Mouse (Mus musculus) liver, embryonic 15.5 days (tissue): ENCODE data around the gene Phf11c. TPM values are rescaled to one million over a fixed set of nuclear protein-coding genes. Genes with fewer than 3 reads are reported as not detected.

Experiments
- ATAC-seq: fragments of 200-750 bp; cut with Nextera tagmentation; 2 replicates; pipeline ENCODE4 v1.8.0; 2017; ENCODE audit warnings: moderate number of reproducible peaks, mild to moderate bottlenecking, moderate library complexity; ENCODE audit not compliant: insufficient read depth
- H3K27ac ChIP-seq: fragments of 300-500 bp; sonication (generic); replicated peaks from 2 replicates; pipeline ENCODE4 v1.5.1; 2015; ENCODE audit warnings: mild to moderate bottlenecking, inconsistent platforms
- H3K27me3 ChIP-seq: fragments of 300-500 bp; sonication (generic); 2 replicates; pipeline ENCODE4 v1.6.1; 2015; ENCODE audit warnings: mild to moderate bottlenecking, inconsistent platforms
- H3K36me3 ChIP-seq: fragments of 300-500 bp; sonication (generic); replicated peaks from 2 replicates; pipeline ENCODE4 v1.6.1; 2015; ENCODE audit warnings: moderate library complexity, mild to moderate bottlenecking, inconsistent platforms
- H3K4me1 ChIP-seq: fragments of 300-500 bp; sonication (generic); replicated peaks from 2 replicates; pipeline ENCODE4 v1.6.1; 2015; ENCODE audit warnings: inconsistent platforms
- H3K4me2 ChIP-seq: fragments of 300-500 bp; sonication (generic); 2 replicates; pipeline ENCODE4 v1.6.1; 2015; ENCODE audit warnings: moderate library complexity, mild to moderate bottlenecking, inconsistent platforms
- H3K4me3 ChIP-seq: fragments of 300-500 bp; sonication (generic); replicated peaks from 2 replicates; pipeline ENCODE4 v1.5.1; 2015; ENCODE audit warnings: mild to moderate bottlenecking, inconsistent platforms
- H3K9ac ChIP-seq: fragments of 300-500 bp; sonication (generic); 2 replicates; pipeline ENCODE4 v1.6.1; 2015; ENCODE audit warnings: moderate library complexity, mild to moderate bottlenecking, inconsistent platforms
- H3K9me3 ChIP-seq: fragments of 300-500 bp; sonication (generic); replicated peaks from 2 replicates; pipeline ENCODE4 v1.6.1; 2016; ENCODE audit warnings: inconsistent platforms
- WGBS: fragments of 180-500 bp; shearing (Covaris S2); methylation state at CpG from one replicate; pipeline ENCODE4 v1.1.7; 2015; ENCODE audit warnings: mixed read lengths; ENCODE audit not compliant: insufficient replicate concordance; 5-methylcytosine and 5-hydroxymethylcytosine counted together
- polyA plus RNA-seq: library from polyadenylated mRNA; unstranded; fragments of >200 nt; fragmentation: Nextera tagmentation; extraction: Ambion mirVana; gene quantifications from 2 replicates; pipeline ENCODE4 v1.2.1, GENCODE M21; 2015

Phf11c gene
- 0.33 and 0.46 TPM in 2 replicates for polyA plus RNA-seq

DNA sequence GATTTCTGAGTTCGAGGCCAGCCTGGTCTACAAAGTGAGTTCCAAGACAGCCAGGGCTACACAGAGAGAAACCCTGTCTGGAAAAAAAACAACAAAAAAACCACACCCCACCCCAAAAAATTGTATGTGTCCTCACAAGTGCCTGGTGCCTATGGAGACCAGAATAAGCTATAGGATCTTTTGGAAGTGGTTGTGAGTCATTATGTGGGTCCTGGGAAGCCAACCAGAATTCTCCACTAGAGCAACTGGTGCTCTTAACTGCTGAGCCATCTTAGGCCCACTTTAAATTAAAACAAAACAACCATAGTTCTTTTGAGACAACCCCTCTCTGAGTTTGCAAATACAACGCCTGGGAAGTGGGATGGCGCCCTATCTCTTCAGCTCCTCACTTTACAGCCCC is at the start of gene Phf11c:
Phf11c (minus strand) TSS at position 101 of the 400 bp plus-strand sequence.
- H3K27ac ChIP-seq, result no peak within 1 kb of the TSS
- H3K4me2 ChIP-seq, result no peak within 1 kb of the TSS
- no peak for ATAC-seq
- no peak within 1 kb of the TSS for H3K9ac ChIP-seq
- WGBS, result 69% methylated on average over 3 of the region's 3 CpGs
- H3K4me1 ChIP-seq, result no peaks in the 10 kb centered on the region
- no peak within 1 kb of the TSS for H3K4me3 ChIP-seq
- H3K9me3 ChIP-seq, result no peaks in the 10 kb centered on the region
- 0 out of 2 replicates have a peak, but pooled peaks cover 5% of the 10 kb centered on the region for H3K36me3 ChIP-seq
- H3K27me3 ChIP-seq, result no peaks in the 10 kb centered on the region

DNA sequence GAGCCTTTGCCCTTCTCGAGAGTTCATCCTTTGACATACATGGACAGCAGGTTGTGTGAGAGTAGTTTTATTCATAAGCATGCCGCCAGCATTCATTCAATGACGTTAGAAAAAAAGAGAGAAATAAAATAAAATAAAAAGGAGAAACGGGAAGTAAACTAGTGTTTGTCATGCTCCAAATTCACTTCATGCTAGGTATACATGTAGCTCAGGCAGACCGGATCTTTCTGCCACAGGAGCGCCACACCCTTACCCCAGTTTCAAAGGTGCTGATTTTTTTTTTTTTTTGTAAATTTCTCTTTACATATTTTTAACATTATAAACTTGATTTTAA is 46.3 kb upstream of the Phf11c start:
- peaks cover 19% of the 10 kb centered on the region for H3K4me1 ChIP-seq
- no peak for ATAC-seq
- no peaks in the 10 kb centered on the region for H3K9me3 ChIP-seq
- H3K4me3 ChIP-seq, result peak overlapping the region; percentile 72
- H3K4me2 ChIP-seq, result peak overlapping the region; percentile 83
- no peaks in the 10 kb centered on the region for H3K36me3 ChIP-seq
- peak overlapping the region; percentile 82 for H3K9ac ChIP-seq
- H3K27ac ChIP-seq, result peak overlapping the region; percentile 95
- WGBS, result 6% methylated on average over 6 of the region's 6 CpGs
- no peaks in the 10 kb centered on the region for H3K27me3 ChIP-seq

DNA sequence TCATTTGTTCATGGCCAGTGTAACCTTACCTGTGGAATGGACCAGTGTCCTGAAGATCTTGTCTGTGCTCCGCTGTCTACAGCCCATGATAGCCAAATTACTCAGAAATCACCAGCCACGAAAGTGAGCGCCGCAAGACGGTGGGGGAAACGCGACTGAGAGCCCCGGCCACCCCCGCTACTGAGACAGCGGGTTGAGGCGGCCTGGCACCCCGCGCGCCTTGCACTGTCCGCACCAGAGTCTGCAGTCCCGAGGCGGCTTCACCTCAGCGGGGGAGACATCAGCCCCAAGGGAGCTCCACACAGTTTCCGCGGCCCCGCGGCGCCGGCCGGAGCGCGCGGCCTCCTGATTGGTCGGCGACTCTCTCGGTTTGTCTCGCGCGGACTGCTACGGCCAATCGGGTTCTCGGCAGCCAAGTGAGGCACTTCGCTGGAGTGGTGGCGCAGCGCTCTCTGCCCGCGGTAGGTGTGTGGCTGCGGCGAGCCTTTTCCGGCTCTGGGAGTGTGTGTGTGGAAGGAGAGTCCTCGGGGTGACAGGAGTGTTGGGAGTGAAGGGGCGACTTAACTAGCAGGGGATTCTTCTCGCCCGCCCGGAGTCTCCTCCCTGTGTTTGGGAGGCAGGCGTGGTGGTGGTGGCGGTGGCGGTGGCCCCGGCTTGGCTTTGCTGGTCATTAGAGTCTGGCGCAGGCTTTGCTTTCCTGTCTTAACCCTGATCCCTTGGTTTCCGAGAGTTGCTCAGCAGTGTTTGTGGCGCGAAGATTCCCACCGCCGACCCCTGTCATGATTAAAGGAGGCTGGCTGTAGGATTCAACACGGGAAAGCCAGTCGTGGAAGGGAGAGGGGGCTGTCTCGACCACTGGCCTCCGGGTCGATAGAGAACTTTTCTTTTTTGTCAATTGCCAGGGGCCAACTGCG is 45.6 kb upstream of the Phf11c start, which contains the start of the genes Setdb2 and Cab39l:
Setdb2 (minus strand) TSS at position 327 of the 914 bp plus-strand sequence.
Cab39l (plus strand) TSS at position 415 of the 914 bp plus-strand sequence.
- H3K9ac ChIP-seq, result peak within 1 kb of the TSS; percentile 82
- H3K9me3 ChIP-seq, result no peaks in the 10 kb centered on the region
- peak within 1 kb of the TSS; percentile 83 for H3K4me2 ChIP-seq
- peak within 1 kb of the TSS; percentile 72 for H3K4me3 ChIP-seq
- no peaks in the 10 kb centered on the region for H3K27me3 ChIP-seq
- peak; percentile 99 for ATAC-seq
- under 1% methylated on average over 64 of the region's 66 CpGs for WGBS
- no peaks in the 10 kb centered on the region for H3K36me3 ChIP-seq
- H3K27ac ChIP-seq, result peak within 1 kb of the TSS; percentile 95
- peaks cover 19% of the 10 kb centered on the region for H3K4me1 ChIP-seq

DNA sequence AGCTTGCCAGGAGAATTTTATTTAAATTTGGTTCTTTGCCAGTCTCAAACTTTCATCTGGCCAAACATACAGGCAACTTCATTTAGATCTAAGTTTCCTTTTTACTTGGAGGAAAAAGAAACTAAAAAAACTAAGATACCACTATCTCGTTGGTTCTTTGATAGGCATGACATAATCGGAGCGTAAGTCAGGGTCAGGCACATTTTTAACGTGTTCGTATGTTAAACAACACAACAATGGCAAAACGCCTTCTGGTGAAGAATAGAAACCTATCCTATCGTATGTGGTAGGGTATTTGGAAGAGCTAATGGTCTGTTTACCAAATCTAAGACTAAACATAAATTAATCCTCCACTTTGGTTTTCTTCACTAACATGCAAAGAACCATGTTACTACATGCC is 44.9 kb upstream of the Phf11c start:
- Histone ChIP-seq H3K36me3 (no peaks in the 10 kb centered on the region), H3K4me3 (peak overlapping the region; percentile 72), H3K9me3 (no peaks in the 10 kb centered on the region), H3K27ac (peak overlapping the region; percentile 95), H3K27me3 (no peaks in the 10 kb centered on the region), H3K4me2 (peak overlapping the region; percentile 83), H3K4me1 (peaks cover 19% of the 10 kb centered on the region), H3K9ac (peak overlapping the region; percentile 82)
- no peak for ATAC-seq
- 4% methylated on average over 7 of the region's 7 CpGs for WGBS

DNA sequence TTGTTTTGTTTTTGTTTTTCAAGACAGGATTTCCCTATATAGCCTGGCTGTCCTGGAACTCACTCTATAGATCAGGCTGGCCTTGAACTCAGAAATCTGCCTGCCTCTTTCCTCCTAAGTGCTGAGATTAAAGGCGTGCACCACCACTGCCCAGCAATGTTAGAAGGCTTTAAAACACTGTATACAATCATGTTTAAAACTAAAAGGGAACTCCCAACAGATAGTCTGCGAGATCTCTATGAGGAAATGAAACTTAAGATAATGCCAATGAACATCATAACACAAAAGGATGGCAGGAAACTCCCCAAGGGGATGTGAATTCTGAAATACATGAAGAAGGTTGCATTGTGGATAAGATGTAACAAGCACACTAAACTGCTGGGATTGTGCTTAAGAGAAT is 43.3 kb upstream of the Phf11c start:
- peaks cover 23% of the 10 kb centered on the region for H3K4me1 ChIP-seq
- no peak overlapping the region for H3K4me3 ChIP-seq
- 0 out of 2 replicates have a peak, but pooled peaks cover 2% of the 10 kb centered on the region for H3K36me3 ChIP-seq
- WGBS, result 57% methylated on average over 2 of the region's 2 CpGs
- no peaks in the 10 kb centered on the region for H3K9me3 ChIP-seq
- no peak overlapping the region for H3K9ac ChIP-seq
- no peak overlapping the region for H3K27ac ChIP-seq
- no peak for ATAC-seq
- no peak overlapping the region for H3K4me2 ChIP-seq
- no peaks in the 10 kb centered on the region for H3K27me3 ChIP-seq

DNA sequence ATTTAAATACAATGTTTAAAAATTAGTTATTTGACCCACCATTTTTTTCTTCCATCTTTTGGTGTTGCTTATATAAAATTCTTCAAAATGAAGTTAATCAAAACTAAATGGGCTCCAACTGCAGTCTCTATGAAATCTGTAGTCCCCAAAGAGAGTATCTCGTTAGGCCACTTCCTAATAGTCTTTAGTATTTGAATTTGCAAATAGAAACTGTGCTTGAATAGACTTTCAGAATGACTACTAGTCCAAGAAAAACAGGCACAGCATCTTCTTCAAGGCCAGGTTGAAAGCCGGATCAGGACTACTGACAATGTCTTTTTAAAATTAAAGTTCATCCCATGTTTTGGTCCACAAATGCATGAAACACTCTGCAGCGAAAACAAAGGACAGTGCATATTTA is 42.2 kb upstream of the Phf11c start:
- Histone ChIP-seq H3K4me3 (no peak overlapping the region), H3K4me2 (no peak overlapping the region)
- 81% methylated on average over 3 of the region's 3 CpGs for WGBS

DNA sequence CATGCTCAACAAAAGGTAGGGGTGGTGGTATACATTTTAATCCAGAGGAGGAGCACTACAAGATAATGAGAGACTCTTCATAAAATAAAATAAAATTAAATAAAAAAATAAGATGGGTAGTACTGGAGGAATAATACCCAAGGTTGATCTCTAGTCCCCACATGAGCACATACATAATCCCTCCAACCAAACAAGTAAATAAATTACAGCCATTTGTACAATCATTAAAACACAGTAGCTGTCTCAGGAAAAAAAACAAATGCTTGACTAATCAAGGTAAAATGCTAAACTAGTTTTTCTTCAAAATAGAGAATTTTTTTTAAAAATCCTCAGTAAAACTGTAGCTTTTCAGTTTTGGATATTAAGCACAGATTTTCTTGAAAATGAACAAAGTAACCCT is 40.0 kb upstream of the Phf11c start:
- Histone ChIP-seq H3K27me3 (no peaks in the 10 kb centered on the region), H3K36me3 (0 out of 2 replicates have a peak, but pooled peaks cover 2% of the 10 kb centered on the region)

More for the DNA sequence above, 42.2 kb upstream of the Phf11c start:
- H3K9me3 ChIP-seq, result no peaks in the 10 kb centered on the region
- no peak for ATAC-seq
- H3K27ac ChIP-seq, result no peak overlapping the region
- 0 out of 2 replicates have a peak, but pooled peaks cover 2% of the 10 kb centered on the region for H3K36me3 ChIP-seq
- peaks cover 20% of the 10 kb centered on the region for H3K4me1 ChIP-seq
- no peaks in the 10 kb centered on the region for H3K27me3 ChIP-seq
- H3K9ac ChIP-seq, result no peak overlapping the region

DNA sequence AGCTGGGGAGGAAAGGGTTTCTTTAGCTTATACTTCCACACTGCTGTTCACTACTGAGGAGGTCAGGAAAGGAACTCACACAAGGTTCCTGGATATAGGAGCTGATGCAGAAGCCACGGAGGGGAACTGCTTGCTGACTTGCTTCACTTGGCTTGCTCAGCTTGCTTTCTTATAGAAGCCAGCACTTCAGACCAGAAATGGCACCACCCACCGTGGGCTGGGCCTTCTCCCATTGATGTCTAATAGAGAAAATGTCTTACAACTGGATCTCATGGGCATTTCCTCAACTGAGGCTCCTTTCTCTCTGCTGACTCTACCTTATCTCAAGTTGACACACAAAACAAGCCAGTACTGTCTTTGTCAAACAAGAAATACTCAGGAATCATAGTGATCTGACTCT is 38.7 kb upstream of the Phf11c start:
- 32% methylated on average over 2 of the region's 2 CpGs for WGBS
- Histone ChIP-seq H3K4me2 (no peak overlapping the region), H3K27me3 (no peaks in the 10 kb centered on the region), H3K9me3 (no peaks in the 10 kb centered on the region), H3K4me1 (peaks cover 10% of the 10 kb centered on the region), H3K9ac (no peak overlapping the region), H3K36me3 (peaks cover 8% of the 10 kb centered on the region), H3K27ac (no peak overlapping the region), H3K4me3 (no peak overlapping the region)
- ATAC-seq, result no peak

More for the DNA sequence above, 40.0 kb upstream of the Phf11c start:
- Histone ChIP-seq H3K4me1 (peaks cover 18% of the 10 kb centered on the region), H3K4me3 (no peak overlapping the region), H3K9me3 (no peaks in the 10 kb centered on the region), H3K27ac (no peak overlapping the region), H3K9ac (no peak overlapping the region), H3K4me2 (no peak overlapping the region)
- no peak for ATAC-seq

DNA sequence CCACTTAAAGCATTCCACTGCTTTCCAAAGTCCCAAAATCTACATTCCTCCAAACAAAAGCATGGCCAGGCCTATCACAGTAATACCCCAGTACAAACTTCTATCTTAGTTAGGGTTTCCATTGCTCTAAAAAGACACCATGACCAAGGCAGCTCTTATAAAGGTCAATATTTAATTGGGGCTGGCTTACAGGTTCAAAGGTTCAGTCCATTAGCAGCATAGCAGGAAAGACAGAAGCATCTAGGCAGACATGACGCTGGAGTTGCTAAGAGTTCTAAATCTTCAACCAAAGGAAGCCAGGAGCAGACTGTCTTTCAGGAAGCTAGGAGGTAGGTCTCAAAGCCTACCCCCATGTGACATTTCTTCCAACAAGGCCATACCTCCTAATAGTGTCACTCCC is 35.4 kb upstream of the Phf11c start:
- Histone ChIP-seq H3K9me3 (no peaks in the 10 kb centered on the region), H3K4me2 (no peak overlapping the region), H3K9ac (no peak overlapping the region), H3K4me3 (no peak overlapping the region), H3K4me1 (peaks cover 8% of the 10 kb centered on the region; the same call in 1 of the 2 replicates), H3K27ac (no peak overlapping the region), H3K27me3 (no peaks in the 10 kb centered on the region), H3K36me3 (peaks cover 17% of the 10 kb centered on the region)
- no peak for ATAC-seq
- 77% methylated on average over 1 of the region's 1 CpGs for WGBS

DNA sequence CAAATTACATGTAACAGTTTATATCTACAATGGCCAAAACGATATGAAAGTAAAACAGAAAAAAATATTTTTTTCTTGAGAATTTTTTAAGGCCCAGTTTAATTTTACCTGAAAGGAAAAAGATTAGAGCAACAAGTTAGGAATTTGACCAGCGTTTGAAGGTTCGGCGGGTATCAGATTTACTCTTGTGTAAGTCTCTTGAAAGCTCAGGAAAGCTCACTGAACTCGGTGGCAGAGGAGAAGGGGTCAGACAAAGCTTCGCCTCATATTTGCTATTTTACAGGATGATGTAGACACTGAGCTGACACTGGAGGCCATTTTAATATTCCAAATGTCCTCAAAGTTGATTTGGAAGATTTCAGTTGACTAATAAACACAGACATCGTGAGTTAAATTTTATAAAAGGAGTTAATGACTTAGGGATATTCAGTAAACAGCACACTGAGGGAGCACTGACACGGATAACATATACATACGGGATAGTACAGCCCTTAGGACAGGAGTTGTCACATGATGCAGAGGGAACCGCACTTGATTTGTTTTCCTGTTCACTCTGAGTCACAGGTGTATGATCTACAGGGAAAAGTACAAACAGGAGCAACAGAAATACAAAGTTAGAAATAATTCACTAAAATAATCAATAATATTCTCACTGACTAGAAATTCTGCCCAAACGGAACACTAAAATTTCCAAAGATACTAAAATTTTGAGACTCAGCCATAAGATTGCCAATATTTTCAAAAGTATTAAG is 27.9 kb upstream of the Phf11c start:
- WGBS, result 71% methylated on average over 11 of the region's 11 CpGs
- H3K36me3 ChIP-seq, result peaks cover 18% of the 10 kb centered on the region
- H3K27me3 ChIP-seq, result no peaks in the 10 kb centered on the region
- H3K27ac ChIP-seq, result no peak overlapping the region
- no peak for ATAC-seq
- no peak overlapping the region for H3K4me2 ChIP-seq
- no peak overlapping the region for H3K4me3 ChIP-seq
- H3K4me1 ChIP-seq, result 0 out of 2 replicates have a peak, but pooled peaks cover 3% of the 10 kb centered on the region
- H3K9ac ChIP-seq, result no peak overlapping the region
- no peaks in the 10 kb centered on the region for H3K9me3 ChIP-seq

DNA sequence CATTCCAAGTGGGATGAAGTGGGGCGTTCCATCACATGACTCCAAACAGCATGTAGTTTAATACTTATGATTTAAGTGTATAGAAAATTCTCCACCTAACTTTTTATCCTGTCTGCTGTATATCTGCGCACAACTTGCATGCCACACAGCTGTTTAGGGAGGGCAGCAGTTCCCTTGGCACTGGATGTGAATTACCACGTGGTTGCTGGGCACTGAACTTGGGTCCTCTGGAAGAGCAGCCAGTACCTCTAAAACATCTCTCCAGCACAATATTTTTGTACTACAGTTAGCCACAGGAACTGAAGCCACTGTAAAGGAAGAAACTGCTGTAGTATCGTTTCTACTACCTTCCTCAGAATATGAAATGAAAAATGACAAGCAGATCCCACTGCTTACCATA is 23.0 kb upstream of the Phf11c start:
- Histone ChIP-seq H3K4me1 (no peaks in the 10 kb centered on the region), H3K36me3 (peaks cover 46% of the 10 kb centered on the region), H3K4me2 (no peak overlapping the region), H3K27ac (no peak overlapping the region), H3K9me3 (no peaks in the 10 kb centered on the region), H3K9ac (no peak overlapping the region), H3K27me3 (no peaks in the 10 kb centered on the region), H3K4me3 (no peak overlapping the region)
- 73% methylated on average over 4 of the region's 4 CpGs for WGBS
- no peak for ATAC-seq
